Mouse (Mus musculus) c-Kit-negative CD71-positive TER-119-positive erythroid progenitor cells, embryonic 14.5 days (primary cell): ENCODE data around the gene Ssh2.
A peak's percentile ranks its signal among the peaks of the same experiment; 100 is the strongest.

ENCODE experiments used
- DNase-seq: peaks from one replicate; pipeline ENCODE4 v3.0.0-alpha.2; 2013; ENCODE audit warnings: low read depth, low spot score

Ssh2 gene

DNA sequence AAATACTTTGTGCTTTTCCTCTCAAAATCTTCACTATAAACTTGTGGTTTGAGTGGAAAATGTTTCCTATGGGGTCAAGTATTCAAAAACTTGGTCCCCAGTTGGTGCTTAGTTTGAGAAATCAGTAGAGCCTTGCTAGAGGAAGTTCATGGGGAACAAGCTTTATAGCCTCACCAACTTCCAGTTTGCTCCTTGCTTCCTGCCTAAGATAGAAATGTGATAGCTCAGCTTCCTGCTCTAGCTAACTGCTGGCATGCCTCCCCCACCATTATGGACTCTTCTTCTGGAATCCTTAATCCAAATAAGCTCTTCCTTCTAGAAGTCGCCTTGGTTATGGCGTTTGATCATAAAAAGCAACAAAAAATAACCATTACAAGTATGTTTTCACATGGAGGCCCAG is 190.2 kb downstream of the Ssh2 start:
- DNase-seq: no peak

DNA sequence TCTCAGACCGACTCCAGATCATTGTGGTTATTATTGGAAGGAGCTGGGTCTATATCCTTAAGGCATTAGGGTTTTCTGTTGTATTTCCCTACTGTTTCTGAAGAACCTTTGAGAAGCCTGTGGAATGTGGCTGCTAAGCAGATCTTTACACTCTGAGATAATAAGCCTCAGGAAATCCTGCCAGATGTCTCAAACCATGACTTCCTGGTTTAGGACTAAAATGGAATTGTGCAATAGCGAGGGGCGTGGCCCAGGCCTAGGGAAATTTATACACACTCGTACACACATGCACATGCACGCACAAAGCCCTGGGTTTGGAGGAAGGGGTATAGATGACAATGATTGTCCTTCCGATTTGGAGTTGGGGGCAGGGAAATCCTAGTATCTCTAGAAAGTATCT is 193.8 kb downstream of the Ssh2 start:
- no peak for DNase-seq

DNA sequence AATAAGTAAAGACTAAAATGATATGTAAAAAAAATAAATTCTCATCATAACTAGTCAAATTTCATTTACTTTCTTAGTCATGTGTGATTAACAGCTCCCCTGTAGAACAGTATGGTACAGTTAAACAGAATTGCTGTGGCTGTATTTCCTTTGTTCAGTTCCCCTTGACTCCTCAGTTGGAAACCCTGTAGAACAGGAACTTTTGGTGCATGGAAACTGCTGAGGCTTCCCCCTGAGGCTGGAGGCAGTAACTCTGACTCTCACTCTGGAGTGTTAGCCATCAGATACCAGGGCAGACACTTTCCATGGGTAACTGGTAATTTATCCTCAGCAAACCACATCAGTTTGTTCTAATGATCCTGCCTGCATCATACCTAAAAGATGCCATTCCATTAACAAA is 195.2 kb downstream of the Ssh2 start:
- DNase-seq: no peak

DNA sequence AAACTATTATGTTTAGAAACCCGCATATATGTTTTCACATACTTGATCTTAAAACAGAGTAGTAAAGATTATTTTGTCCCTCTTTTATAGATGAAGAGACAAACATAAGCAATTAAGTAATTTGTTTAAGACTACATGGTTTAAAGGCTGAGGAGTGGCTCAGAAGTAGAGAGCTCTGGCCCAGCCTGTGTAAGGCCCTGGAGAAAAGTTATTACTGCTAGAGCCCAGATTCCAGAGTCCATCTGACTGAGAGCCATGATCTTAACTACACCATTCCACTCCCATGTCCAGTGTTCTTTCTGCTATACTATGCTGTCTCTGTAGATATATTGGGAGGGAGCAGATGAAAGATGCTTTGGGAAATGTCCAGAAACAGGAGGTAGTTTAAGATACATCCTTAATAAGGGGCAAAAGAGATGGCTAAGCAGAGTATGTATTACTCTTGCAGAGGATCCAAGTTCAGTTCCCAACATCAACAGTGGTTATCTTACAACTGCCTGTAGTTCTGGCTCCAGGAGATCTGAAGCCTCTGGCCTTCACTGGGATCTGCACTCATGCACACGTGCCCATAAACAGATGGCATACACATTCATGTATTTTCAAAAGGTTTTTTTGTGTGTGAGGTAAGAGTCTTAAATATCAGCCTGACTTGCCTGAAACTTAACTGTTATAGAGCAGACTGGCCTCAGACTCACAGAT is 198.2 kb downstream of the Ssh2 start:
- DNase-seq: no peak

DNA sequence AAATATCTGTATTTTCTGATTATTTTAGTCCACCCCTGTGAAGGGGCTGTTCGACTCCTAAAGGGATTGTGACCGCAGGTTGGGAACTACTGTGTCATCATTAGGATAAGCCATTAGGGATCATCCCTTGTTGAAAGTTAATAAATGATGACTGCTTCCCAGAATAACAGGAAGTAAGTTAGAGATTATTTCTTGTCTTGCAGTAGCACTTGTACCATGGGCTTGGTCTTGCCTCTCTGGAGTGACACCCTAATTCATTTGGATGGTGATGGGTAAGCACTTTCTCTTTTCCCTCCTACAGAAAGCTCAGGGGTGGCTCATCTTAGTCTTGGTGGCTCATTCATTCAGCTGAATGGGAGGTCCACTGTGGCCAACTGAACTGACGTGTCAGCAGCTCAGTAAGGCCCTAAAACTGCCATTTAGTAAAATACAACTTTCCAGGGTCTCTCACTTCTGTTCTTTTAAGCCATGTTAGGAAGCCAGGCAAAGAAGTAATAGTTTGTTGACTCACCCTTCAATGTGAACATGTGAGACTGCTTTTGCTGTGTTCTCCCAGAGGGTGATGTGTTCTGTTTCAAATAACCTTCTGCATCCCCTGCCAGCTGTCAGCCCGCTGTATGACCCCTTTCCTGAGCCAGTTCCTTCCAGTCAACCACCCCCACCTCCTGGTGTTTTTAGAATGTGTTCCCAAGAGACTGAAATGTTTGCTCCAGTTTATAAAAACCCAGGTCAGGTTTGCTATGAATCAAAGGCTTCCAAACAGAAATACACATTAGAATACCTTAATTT is 200.3 kb downstream of the Ssh2 start:
- no peak for DNase-seq

DNA sequence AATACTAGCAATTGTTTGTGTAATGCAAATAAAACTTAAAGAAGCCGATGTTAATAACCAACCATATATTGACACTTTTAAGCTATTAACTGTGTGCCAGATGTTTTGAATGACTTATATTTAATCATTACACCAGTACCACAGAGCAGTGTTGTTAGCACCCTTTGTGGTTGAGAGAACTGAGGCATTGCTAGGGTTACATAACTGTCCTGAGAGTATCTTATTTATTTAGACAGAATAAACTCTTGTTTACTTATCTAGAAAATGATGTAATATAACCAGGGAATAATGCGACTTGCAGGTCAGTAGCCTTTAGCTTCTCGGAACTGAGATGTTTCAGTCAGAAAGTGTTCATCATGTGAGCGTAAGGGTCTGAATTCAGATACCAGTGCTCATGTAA is 201.9 kb downstream of the Ssh2 start:
- DNase-seq: no peak

DNA sequence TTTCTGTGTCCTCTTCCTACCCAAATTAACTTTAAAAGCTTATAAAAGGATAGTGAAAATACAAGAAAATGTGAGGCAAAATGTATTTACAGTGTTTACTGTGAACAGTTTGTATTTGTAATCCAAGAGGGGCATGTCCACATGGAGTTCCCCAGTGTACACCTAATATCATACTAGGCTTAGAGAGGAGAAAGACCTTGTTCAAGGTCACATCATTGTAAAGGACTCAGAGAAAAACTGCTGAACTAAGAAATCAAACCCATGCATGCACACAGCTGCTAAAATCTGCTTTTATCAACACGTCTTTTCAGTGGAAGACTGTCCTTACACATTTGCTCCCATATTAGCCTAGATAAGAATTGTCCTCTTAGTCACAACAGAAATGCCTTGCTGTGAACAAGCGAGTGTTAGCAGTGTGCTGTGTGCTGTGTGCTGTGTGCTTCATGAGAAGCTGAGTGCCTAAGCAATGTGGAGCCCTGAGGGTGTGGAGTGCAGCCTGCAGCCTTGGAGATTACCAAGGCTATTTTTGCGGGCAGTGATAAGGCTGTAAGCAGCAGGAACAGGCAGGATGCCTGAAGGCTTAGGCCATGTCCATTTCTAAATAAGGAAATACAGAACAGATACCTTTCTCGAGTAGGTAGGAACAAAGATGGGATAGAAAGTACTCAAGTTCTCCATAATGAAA is 207.2 kb downstream of the Ssh2 start:
- DNase-seq: peak; percentile 57

DNA sequence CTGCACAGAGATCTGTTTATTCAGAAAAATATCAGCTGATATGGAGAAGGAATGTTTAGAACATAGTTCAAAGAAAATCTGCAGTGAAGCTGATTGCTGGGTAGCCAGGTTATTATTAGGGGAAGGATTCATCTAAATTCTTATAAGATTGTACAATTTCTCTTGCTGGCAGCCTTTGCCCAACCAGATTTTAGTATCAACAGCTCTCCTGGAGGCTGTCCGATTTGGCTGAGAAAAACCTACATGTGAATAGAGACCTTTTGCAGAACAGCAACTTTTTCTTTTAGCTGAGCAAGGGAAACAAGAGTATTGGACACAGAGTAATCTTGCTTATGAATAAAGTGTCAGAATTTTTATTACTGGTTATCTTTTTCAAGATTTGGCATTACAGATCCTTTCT is 212.4 kb downstream of the Ssh2 start:
- no peak for DNase-seq

DNA sequence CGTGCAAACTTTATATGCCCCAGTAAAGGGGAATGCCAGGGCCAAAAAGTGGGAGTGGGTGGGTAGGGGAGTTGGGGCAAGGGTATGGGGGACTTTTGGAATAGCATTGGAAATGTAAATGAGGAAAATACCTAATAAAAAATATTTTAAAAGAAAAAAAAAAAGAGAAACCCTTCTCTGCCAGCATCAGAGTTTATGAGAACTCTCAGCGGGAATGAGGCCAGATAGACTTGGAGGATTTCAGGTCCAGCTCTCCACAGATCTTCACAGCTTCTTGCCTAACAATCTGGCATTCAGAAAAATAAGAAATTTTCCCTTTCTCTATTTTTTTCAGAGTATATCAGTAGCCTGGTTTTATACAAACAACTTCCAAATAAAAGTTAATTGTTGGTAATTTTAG is 220.9 kb downstream of the Ssh2 start:
- DNase-seq: no peak

DNA sequence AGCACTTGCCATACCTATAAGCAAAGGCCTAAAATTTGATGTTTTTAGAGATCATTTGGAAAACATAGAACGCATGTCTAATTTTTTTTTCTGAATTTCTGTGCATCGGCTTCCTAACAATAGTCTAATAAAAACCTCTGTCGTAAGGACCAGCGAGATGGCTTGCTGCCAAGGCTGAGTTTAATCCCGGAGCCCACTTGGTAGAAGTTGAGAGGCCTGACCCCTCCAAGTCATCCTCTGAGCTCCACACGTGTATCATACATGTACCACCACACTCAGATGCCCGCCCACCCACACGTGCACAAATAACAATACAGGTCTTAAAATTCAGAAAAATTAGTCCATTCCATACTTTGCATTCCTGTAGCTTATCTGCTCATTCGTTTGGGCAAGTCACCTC is 224.0 kb downstream of the Ssh2 start:
- no peak for DNase-seq

DNA sequence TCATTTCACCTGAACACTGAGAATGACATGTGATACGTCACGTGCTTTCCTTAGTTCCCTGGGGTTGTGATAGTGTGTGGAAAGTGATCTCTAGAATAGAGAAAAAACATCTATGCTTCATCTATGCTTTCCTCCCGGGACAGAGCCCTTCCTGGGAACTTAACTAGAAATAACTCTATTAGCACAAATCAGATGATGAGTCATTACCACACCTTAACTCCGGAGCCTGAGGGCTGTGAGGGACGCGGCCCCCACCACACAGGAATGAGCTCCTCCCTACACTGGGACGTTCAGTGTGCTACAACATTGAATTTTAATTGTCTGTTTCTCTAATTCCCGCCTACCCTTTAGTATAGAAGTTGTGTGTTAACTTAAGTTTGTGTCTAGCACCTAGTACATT is 224.9 kb downstream of the Ssh2 start:
- DNase-seq: no peak

DNA sequence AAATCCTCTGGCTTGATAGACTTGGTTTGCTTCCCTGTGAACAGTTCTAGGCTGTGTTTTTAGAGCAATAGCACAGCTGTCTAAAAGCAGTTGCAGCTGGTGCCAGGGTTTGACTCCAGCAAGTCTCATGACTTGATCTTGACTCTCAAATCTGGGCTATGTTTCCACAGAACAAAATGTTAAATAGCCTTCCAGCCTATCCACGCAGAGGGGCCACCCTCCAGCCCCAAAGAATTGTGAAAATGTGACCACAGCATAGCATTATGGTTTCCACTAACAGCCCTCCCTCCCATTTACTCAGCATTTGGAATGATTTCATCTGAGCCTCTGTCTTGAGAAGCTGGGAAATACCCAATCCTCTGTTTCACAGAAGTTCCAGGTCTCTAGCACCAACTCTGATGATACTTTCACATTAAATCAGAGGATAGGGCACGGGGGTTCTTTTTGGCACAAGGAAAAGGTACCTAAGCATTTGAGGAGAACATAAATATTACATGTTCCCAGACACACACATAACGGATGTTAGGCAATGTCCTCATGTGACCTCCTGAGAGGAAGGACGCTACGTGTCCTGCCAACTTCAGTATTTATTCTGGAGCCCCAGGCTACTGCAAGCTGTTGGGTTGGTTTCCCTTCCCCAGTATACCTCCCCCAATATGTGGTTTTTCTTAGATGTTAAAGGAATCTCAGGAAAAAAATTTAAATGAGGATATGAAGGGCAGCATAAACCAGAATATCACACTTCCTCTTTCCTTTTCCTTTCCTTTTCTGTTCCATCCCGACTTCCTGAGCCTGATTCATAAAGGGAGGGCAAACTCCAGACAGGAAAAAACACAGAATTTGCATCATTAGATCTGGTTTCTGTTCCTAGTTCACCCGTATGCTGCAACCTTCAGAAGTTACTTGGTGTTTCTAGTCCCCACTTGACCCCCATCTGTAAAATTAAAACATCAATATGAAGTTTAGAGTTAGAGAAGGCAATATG is 226.4 kb downstream of the Ssh2 start:
- DNase-seq: no peak

DNA sequence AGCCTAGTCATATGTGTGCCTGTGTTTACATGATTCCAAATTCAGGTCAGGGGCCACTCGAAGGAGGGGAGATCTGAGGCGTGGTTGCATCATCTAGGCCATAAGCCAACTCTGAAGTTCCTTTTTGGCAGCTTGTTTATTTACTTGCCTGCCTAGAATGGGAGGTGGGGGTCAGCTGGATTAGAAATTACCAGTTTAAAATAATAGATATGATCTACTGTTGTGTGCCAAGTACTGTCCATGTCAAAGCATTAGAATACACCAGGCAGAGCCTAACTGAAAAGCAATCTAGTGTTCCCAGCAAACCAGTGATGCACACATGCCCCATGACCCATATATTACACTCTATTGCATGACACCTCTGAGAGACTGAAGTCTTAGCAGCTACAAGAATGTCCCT is 228.9 kb downstream of the Ssh2 start:
- no peak for DNase-seq

DNA sequence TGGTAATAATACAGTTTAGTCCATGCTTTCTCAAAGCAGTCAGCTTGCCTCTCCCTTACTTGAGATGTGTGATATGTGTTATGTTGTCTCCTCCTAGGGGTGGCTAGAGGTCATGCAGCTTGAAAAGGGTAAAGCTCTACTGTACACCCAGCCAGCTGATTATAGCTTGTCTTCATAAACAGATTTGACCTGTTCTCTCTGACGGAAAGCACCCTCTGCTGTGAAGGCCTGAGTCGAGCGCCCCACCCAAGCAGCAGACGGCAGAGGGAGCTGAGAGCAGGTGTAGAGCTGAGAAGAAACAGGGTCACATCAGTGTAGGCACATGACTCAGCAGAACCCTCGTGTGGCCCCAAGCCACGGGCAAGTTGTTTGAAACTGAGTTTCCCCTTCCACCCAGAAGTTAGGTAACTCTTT is 230.5 kb downstream of the Ssh2 start:
- peak; percentile 43 for DNase-seq

DNA sequence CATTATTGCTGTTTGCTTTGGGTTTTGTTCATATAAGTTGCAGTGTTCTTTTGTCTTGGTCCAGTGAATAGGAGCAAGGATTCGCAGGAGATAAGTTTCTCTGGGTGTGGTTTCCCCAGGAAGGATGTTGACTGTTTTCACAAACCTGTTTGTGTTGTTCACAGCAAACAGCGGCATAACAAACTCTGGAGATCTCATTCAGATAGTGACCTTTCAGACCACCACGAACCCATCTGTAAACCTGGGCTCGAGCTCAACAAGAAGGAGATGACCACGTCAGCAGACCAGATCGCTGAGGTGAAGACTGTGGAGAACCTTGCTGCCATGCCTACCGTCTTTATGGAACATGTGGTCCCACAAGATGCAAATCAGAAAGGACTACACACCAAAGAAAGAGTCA is 233.1 kb downstream of the Ssh2 start:
- DNase-seq: no peak

DNA sequence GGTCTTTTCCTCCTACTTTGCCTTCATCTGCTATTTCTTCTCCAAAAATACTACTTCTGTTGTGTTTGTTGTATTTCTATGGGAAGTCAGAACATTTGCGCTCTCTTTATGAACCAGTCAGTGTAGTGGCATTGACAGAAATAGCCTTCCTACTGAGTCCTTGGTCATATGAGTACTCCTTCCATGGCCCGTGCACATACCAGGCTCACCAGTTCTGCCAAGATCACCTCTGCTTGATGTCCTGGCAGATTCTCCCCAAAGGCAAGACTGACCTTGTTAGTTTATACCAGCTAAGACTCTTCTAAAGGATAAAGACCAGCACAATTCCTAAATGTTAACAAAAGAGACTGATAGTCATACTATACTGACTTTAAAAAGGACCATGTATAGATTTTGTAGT is 235.6 kb downstream of the Ssh2 start:
- DNase-seq: no peak

DNA sequence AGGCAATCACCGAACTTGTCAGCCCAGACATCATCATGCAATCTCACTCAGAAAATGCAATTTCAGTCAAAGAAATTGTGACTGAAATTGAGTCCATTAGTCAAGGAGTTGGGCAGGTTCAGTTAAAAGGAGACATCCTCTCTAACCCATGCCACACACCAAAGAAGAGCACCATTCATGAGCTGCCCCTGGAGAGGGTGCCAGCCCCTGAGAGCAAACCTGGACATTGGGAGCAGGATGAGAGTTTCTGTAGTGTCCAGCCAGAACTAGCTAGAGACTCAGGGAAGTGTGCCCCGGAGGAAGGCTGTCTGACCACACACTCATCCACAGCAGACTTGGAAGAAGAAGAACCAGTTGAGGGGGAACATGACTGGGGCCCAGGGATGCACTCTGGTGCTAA is 237.3 kb downstream of the Ssh2 start:
- DNase-seq: no peak

DNA sequence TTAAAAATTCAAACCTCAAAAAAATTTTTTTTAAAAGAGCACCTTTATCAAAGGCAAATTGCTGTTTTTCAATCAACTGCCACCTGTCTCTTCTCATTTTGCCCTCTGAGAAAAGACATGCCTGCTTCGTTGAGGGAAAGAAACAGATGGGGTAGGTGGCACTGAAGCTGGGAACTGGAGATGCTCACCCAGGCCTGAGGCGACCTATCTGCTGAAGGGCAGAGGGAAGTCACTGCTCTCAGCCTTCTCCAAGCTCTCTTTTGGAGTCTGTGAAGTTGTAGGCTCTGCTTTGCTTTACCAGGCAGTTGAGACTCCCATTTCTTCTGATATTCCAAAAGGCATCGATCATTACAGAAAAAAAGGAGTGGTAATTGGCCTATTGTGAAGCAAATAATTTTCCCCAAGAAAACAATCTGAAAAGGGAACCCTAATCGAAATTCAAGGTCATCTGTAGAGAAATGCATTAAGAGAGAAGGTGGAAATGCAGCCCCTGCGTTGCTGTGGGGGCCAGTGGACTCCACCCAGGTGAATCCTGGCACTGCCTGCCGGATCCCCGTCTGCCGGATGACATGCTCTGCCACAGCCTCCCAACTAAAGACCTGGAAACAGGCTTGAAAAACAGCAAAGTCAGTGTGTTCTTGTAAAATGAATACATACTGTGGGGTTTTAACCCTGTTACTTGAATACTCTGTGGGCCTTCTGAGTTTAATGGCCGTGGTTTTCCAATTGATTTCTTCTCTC is 239.9 kb downstream of the Ssh2 start:
- no peak for DNase-seq

DNA sequence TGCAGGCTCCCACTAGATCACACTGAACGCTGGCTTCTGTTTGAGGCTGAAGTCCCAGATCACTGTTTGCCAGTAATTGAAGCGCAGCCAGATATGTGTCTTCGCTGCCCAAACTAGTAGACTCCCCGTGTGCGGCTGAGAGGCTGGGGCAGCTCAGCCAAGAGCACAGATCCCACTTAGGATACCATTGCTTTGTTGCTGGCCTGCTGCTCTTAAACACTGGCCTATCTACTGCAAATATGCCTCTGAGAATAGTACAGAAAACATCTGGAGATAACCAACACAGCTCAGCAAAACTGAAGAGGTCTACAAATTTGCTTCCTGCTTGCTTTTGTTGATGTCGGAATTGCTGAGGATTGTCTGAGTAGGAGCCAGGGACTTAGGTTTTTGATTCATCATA is 240.8 kb downstream of the Ssh2 start:
- no peak for DNase-seq

DNA sequence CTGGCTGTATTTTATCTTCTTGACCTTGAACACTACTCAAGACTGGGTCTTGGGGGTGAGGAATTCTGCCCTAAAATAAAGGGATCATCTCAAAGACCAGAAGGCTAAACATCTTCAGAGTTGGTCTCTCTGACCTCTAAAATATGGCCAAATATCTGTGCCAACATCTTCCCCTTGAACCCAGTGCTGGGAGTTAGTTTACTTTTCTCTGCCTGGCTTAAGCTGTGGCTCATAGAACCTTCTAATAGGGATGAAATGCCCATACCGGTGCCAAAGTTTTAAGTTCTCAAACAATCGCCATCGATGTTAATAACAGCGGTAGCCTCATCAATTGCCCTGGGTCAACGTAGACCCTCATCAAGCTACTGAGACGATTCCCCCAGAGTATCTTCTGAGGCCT is 245.8 kb downstream of the Ssh2 start:
- no peak for DNase-seq
